Mouse (Mus musculus) spleen, adult 18-20 months (tissue): Measurements from ENCODE around the gene Gm13090.

ENCODE experiments used
- DNase-seq, 2 experiments: peaks; one replicate each; pipeline ENCODE4 v3.0.0; 2022; ENCODE audit warnings: mixed read lengths in 2 of 2

Gm13090 gene

GRCm38 (mm10) chr4:151139053-151139840, 49.9 kb downstream of the Gm13090 start:
- peak in 1 of 2 experiments; percentile 43 for DNase-seq

- DNase-seq = no peak
Observed at GRCm38 (mm10) chr4:151140368-151140982, 51.1 kb downstream of the Gm13090 start.
